17 mouse cellular contexts compared by ENCODE assay signal in the genomic region with DNA sequence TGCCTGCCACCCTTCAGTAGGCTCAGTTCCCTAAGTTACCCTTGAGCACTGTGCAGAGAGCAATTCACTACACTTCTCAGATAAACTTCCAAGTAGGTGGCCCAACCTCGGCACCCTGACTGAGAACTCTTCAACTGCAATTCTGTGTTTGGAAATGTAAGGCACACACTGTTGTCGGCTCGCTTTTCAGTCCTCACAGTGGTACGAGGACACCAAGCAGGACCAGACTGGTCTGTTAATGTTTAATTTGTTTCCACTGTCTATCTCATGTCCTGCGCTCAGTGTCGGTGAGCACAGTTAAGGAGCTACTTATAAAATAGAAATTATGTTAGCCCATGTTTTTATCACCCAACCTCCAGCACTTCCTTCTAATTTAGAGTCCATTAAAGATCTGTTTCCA. TPM values are rescaled to one million over a fixed set of nuclear protein-coding genes. Genes with fewer than 3 reads are reported as not detected.
"Had no signal": no experiment of that assay in that cellular context is flagged by ENCODE, and none has a peak within 500 bp of the region (broad histone marks: within the 10 kb centered on the region; RNA-seq: fewer than 3 reads in every experiment).

No protein-coding gene starts in this region.

- H3K4me3 ChIP-seq: hindbrain, embryonic 15.5 days; left cerebral cortex, adult 2 months; limb, embryonic 10.5 days; megakaryocyte, embryonic 14.5 days; neural tube, embryonic 15.5 days had no signal

- H3K27ac ChIP-seq: hindbrain, embryonic 15.5 days; left cerebral cortex, adult 2 months; limb, embryonic 10.5 days; macrophage; neural tube, embryonic 15.5 days had no signal

- H3K36me3 ChIP-seq: hindbrain, embryonic 15.5 days; limb, embryonic 10.5 days; neural tube, embryonic 15.5 days had no signal

- DNase-seq: kidney, adult 9 months; kidney, postnatal 10 days; lung, embryonic 14.5 days; lung, postnatal 14 days; right cerebral cortex, adult 18-20 months; right cerebral cortex, postnatal 25 days; thymus, adult 2 months; thymus, postnatal 25 days had no signal

- H3K4me2 ChIP-seq: hindbrain, embryonic 15.5 days; lung, embryonic 14.5 days; midbrain, embryonic 11.5 days; neural tube, embryonic 15.5 days had no signal

- H3K27me3 ChIP-seq: hindbrain, embryonic 15.5 days; neural tube, embryonic 15.5 days had no signal

- H3K9ac ChIP-seq: hindbrain, embryonic 15.5 days; lung, embryonic 14.5 days; neural tube, embryonic 15.5 days had no signal

- H3K9me3 ChIP-seq: hindbrain, embryonic 15.5 days; limb, embryonic 10.5 days; megakaryocyte, embryonic 14.5 days; neural tube, embryonic 15.5 days had no signal

RNA-seq across cellular contexts. Expression of a gene that starts 33.2 kb away (rescaled TPM):
- polyA plus RNA-seq: limb, embryonic 10.5 days; macrophage; midbrain, embryonic 11.5 days; neural tube, embryonic 11.5 days; small intestine, adult 2 months had no signal
